In genomic region chr2:90746538-90746865, GRCm38 (mm10) we compare ENCODE assay signal across 7 mouse cellular contexts. TPM values are rescaled to one million over a fixed set of nuclear protein-coding genes. Genes with fewer than 3 reads are reported as not detected.
DNase-seq lines count a peak whose midpoint lies in the region; ATAC-seq and TF ChIP-seq lines count a peak whose summit lies in the region.

No protein-coding gene starts in this region.

- peak overlapping the region; percentile 96 for H3K9ac ChIP-seq in liver, embryonic 13.5 days
- peak overlapping the region; percentile 97 for H3K9ac ChIP-seq in stomach, postnatal 0 days (ENCODE audit: low read length)

- H3K36me3 ChIP-seq in liver, embryonic 13.5 days, result peaks cover 42% of the 10 kb centered on the region
- H3K36me3 ChIP-seq in stomach, postnatal 0 days (ENCODE audit: control insufficient read depth, insufficient read depth, low read length), result peaks cover 2% of the 10 kb centered on the region; the same call in 1 of the 2 replicates

- no peak for ATAC-seq in liver, embryonic 13.5 days (ENCODE audit: low read depth)
- no peak for ATAC-seq in stomach, postnatal 0 days (ENCODE audit: low FRiP score, low TSS enrichment)

- peaks cover 3% of the 10 kb centered on the region for H3K4me1 ChIP-seq in cortical plate, adult 2 months (ENCODE audit: control insufficient read depth, insufficient read depth, low read length)
- H3K4me1 ChIP-seq in liver, embryonic 13.5 days (replicated peaks), result peaks cover 41% of the 10 kb centered on the region
- peaks cover 4% of the 10 kb centered on the region; the same call in 1 of the 2 replicates for H3K4me1 ChIP-seq in stomach, postnatal 0 days (replicated peaks; ENCODE audit: control insufficient read depth, insufficient read depth)

- H3K4me3 ChIP-seq in cortical plate, adult 2 months (ENCODE audit: insufficient read depth, low read length), result peak overlapping the region; percentile 94
- peak overlapping the region; percentile 87 for H3K4me3 ChIP-seq in liver, embryonic 13.5 days (replicated peaks)
- peak overlapping the region; percentile 92 for H3K4me3 ChIP-seq in stomach, postnatal 0 days (ENCODE audit: low read depth, low read length)

- no peak for TF ChIP-seq POLR2A in cortical plate, adult 2 months (IDR thresholded peaks at IDR 0.05; ENCODE audit: extremely low read depth, insufficient read depth, low read length)

- H3K9me3 ChIP-seq in liver, embryonic 13.5 days (replicated peaks), result no peaks in the 10 kb centered on the region
- H3K9me3 ChIP-seq in stomach, postnatal 0 days (ENCODE audit: control insufficient read depth, low read length), result no peaks in the 10 kb centered on the region

- H3K4me2 ChIP-seq in liver, embryonic 13.5 days, result peak overlapping the region; percentile 77
- H3K4me2 ChIP-seq in stomach, postnatal 0 days (replicated peaks; ENCODE audit: low read depth), result peak overlapping the region; percentile 68

- no peak overlapping the region for H3K27ac ChIP-seq in cortical plate, adult 2 months (ENCODE audit: insufficient read depth, low read length)
- peak overlapping the region; percentile 93 for H3K27ac ChIP-seq in liver, embryonic 13.5 days
- peak overlapping the region; percentile 99 for H3K27ac ChIP-seq in stomach, postnatal 0 days (replicated peaks)

- 7% methylated on average over 4 of the region's 4 CpGs for WGBS in liver, embryonic 13.5 days (ENCODE audit: insufficient replicate concordance)
- WGBS in stomach, postnatal 0 days, result 8% methylated on average over 4 of the region's 4 CpGs

- no peak for TF ChIP-seq EP300 in stomach, postnatal 0 days (optimal IDR thresholded peaks at IDR 0.05)

- DNase-seq in ovary, postnatal 14 days (ENCODE audit: low spot score), result peak; percentile 5
- no peak for DNase-seq in ovary, adult 18-20 months (ENCODE audit: low spot score)
- peak; percentile 17 for DNase-seq in heart, postnatal 4 days
- DNase-seq in liver, embryonic 13.5 days, result no peak
- peak; percentile 17 for DNase-seq in stomach, postnatal 0 days (ENCODE audit: low spot score)
- no peak for DNase-seq in T-cell, adult 2 months (ENCODE audit: low spot score)

- no peaks in the 10 kb centered on the region for H3K27me3 ChIP-seq in liver, embryonic 13.5 days
- H3K27me3 ChIP-seq in stomach, postnatal 0 days (ENCODE audit: control insufficient read depth, insufficient read depth, low read length), result no peaks in the 10 kb centered on the region

- TF ChIP-seq CTCF in cortical plate, adult 2 months (IDR thresholded peaks at IDR 0.05; ENCODE audit: extremely low read depth, insufficient read depth, low read length), result no peak
- no peak for TF ChIP-seq CTCF in stomach, postnatal 0 days (IDR thresholded peaks at IDR 0.05; ENCODE audit: low read depth)

RNA-seq across cellular contexts. Expression of gene Fnbp4, which starts 1.3 kb away (rescaled TPM):
- polyA plus RNA-seq in cortical plate, adult 2 months (2012; rRNA removed), result 62.6 and 68.3 TPM in 2 replicates
- total RNA-seq in heart, postnatal 4 days (2021), result 10 to 100 TPM; 38.2 to 44.0 TPM
- polyA plus RNA-seq in liver, embryonic 13.5 days (2015; fragmentation: Nextera tagmentation; extraction: Ambion mirVana), result 30.4 and 37.1 TPM in 2 replicates
- 26.3 and 31.0 TPM in 2 replicates for polyA plus RNA-seq in stomach, postnatal 0 days (2015; fragmentation: Nextera tagmentation; extraction: Ambion mirVana)

RNA-seq across cellular contexts. Expression of gene Agbl2, which starts 36.0 kb away (rescaled TPM):
- 1.1 and 1.2 TPM in 2 replicates for polyA plus RNA-seq in cortical plate, adult 2 months (2012; rRNA removed)
- total RNA-seq in heart, postnatal 4 days (2021), result 1 to 10 TPM; 1.6 to 2.0 TPM
- polyA plus RNA-seq in liver, embryonic 13.5 days (2015; fragmentation: Nextera tagmentation; extraction: Ambion mirVana), result 0.03 and 0.06 TPM in 2 replicates
- 0.28 and 0.35 TPM in 2 replicates for polyA plus RNA-seq in stomach, postnatal 0 days (2015; fragmentation: Nextera tagmentation; extraction: Ambion mirVana)

Comparison
In these comparisons a context has a peak if more than half of its experiments do, and no peak if none do; other contexts are left out.
1. DNase-seq: peak in ovary, postnatal 14 days (single experiment), heart, postnatal 4 days (single experiment) and stomach, postnatal 0 days (single experiment); none in ovary, adult 18-20 months (single experiment), liver, embryonic 13.5 days (single experiment) and T-cell, adult 2 months (single experiment).
2. Peak in every context shown above with its lines, with median percentiles within 50 percentile points of each other: H3K4me3 ChIP-seq.